Mouse (Mus musculus) cerebellum, adult 11 months (tissue): ENCODE measurements around the gene Dpysl4.

Experiments
- DNase-seq: peaks from one replicate; pipeline ENCODE4 v3.0.0; 2022

Dpysl4 gene

DNA sequence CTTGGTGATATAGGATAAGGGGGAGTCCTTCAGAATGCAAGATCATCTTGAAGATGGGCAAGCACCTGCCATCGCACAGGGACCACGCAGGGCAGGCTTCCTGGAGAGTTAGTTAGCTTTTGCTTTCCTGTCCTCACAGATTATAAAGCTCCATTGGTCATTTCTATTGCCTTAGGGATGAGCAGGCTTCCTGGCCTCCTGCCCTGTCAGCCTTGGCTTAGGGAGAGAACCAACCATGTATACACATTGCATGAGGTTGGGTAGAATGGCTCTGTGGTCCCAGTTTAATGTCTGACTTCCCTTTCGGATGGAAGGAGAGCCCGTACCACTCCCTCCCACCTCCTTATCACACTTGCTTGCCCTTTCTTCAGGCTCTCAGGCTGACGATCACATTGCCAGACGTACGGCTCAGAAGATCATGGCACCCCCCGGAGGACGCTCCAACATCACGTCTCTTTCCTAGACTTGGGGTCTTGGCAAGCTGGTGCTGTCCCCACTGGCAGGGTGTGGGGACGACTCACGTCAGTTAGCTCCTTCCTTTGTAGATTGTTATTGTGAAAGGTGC lies 14.8 kb downstream of the Dpysl4 start:
- DNase-seq = peak; percentile 24

DNA sequence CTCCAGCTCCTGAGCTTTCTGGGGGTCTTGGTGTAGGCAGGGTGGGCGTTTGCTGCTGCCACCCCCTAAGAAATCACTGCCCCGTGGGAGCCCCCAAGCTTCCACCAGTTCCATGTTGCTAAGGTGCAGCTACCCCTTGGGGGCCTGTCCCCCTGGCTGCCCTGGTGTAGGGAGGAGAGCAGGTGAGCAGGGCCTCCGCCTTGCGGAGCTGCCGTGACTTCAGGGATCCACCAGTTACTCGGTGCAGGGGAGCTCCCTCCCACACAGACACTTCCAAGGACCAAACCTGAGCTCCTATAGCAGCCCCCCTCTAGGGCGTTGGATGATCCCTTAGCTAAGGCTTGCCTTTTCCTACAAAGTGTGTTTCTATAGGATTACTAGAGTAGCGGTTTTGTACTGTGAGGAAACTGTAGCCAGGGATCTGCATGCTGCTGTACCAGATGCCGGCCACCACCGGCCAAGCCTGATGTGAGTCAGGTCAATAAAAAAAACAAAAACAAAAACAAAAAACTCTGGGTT lies 15.5 kb downstream of the Dpysl4 start:
- peak; percentile 36 for DNase-seq

DNA sequence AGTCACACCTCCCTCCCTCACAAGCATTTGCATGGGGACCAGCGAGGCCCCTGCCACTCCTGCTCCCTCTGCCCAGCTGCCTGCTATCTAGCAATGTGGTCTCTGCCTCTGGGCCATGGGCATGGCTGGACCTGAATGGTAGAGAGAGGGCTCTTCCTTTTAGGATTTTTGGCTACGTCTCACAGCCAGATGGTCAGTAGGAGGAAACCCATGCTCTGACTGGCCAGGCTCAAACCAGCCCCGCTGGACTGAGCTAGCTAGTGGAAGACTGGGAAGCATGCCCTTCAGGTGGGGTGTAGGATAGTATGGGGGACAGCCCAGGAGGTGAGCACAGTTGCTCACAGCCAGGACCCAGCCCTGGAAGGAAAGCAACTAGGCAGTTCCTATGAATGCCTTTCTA lies 16.0 kb downstream of the Dpysl4 start:
- DNase-seq = peak; percentile 79

DNA sequence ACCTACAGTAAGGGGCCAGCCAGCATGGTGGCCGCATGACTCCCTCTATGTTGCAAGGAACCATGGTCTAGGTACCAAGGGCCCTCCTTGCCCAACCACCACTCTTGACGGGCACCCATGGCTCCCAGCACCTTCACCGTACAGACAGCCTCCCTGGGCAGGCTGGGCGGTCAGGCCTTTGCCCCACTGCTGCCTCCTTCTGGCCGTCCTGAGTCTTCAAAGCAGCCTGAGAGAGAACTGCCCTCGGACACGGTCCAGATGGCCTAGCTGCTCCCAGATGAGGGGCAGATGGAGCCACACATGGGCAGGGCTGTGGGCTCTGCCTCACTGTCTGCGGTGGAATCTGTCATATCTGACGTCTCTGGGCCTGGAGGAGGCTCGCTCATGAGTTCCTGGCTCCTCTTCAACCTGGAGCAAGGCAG lies 18.2 kb downstream of the Dpysl4 start:
- no peak for DNase-seq

DNA sequence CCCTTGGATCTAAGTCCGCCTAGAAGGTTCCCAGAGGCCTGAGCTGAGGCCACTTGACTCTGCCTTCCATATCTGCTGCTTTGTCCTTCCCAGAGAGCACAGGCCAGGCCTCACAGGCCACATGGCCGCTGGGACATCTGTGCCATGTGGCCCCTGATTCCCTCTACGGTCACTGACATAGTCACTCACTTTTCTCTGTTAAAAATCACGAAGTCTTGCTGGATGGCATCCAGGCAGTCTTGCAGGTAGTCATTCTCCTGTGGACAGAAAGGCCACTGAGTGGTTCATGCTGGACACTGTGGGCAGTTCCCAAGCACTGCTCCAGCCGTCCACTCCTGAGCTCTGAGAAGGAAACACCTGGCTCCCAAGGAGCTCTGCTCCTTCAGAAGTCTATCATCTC lies 19.3 kb downstream of the Dpysl4 start:
- DNase-seq = no peak

DNA sequence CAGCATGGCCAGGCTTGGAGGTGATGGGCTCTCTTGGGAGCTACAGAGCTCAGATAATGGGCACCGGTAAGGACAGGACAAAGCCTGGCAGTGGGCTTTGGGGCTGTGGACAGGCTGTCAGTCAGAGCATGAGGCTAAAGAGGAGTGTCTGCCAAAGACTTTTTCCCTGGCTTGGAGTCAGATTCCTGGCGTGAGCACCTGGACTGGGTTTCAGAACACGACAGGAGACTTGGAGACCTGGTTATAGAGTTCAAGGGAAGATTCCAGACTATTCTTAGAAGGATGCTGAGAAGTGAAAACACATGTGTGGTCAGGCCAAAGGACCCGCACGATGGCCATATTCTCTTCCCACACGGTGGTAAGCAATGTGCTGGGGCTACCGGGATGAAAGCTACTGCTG lies 19.9 kb downstream of the Dpysl4 start:
- DNase-seq = peak; percentile 82

DNA sequence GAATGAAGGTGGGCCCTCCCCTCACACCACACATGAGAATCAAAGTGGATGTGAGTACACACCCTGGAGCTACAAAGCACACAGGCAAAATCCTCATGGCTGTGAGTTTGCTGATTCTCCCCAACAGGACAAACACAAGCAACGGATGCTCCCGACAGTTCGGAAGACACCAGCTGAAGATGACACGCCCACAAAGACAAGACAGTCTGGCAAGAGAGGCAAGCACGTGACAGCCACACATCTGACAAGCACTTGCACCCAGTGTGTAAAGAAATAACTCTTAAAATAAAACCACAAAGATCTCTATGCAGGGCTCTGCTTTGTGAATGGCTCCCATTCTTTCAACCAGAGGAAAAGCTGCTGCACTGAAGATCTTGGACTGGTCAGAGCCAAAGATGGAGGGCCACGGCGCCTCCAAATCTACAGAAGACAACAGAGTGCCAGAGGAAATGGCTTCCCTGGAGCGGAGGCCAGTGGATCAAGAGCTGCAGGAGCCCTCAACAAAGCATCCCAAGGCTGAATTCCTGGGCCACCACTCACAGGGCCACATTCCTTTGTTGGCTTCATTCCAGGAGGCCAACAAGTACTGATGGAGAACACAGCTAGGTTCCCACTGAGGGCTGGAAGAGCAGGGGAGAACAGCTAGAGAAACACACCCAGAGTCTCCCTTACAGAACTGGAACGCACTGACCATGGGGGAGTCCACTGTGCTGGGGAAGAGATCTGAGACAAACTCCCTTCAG lies 22.3 kb downstream of the Dpysl4 start:
- no peak for DNase-seq

DNA sequence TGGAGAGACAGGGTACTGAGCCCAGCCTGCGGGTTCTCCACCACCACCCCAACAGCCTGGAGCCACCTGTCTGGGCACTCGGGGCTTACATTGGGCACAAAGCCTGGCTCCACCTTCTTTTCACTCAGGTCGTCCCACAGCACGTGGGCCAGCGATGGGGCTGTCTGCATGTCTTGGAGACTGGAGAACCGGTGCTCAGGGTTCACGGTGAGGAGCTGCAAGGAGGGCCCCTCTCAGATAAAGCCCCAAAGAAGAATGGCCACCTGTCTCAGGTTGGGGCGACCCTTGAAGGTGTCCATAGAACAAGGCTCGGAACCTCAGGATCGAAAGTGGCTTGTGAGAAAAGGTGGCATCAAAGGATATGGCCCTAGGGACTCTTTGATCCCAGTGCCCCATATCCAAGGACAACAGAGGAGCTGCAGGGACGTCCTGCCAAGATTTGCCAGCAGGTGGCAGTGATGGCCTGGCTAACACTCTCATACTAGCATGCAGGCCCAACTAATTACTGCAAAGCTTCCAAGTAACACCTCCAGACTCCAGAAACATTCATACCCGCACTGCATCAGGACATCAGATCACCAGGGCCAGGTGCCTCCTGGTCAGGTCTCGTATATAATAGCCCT lies 33.5 kb downstream of the Dpysl4 start:
- peak; percentile 81 for DNase-seq

DNA sequence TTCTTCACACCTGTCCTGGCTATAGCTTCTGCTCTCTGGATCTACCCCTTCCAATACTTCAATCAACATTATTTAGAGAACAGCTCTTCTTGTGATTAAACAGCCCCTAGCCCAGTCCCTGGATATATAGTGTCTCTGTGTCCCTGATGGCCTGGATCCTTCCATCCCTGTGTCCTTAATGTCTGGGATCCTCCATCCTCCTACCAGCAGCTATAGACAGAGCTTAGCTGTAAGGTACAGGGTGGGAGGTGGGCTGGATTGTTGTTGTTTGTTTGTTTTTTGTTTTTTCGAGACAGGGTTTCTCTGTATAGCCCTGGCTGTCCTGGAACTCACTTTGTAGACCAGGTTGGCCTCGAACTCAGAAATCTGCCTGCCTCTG lies 34.0 kb downstream of the Dpysl4 start:
- no peak for DNase-seq

DNA sequence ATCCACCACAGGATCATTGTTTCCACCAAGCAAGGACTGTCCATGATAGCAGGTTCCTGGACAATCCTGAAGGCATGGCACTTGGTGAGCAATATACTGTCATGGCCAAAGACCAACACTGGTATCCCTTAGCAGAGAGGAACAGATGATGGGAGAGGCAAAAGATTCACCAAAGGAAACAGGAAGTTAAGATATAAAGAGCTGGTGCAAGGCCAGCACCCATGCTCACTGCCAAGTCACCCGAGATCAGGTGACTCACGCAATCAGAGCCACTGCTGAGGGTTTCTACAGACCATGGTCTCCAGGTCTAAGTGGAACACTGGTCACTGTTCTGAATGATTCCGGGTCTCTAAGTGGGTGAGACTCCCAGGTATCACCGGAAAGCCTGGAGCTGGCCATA lies 40.1 kb downstream of the Dpysl4 start:
- DNase-seq = no peak

DNA sequence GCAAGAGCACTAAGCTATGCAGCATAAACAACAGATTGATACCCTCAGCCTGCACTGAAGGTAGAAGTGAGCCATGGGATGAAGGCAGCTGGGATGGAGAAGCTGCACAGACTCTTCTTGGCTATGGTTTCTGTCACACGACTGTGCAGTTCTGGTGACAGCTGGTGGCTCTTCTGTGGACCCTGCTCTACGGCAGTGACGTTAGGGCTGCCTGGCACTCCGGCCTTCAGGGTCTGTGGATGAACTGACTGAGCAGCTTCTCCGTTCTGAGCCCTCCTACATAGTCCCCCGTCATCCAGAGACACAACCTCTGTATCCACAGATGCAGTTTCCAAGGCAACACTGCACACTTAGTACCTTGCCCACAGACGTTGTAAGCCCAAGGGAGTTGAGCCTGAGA lies 40.7 kb downstream of the Dpysl4 start:
- no peak for DNase-seq

DNA sequence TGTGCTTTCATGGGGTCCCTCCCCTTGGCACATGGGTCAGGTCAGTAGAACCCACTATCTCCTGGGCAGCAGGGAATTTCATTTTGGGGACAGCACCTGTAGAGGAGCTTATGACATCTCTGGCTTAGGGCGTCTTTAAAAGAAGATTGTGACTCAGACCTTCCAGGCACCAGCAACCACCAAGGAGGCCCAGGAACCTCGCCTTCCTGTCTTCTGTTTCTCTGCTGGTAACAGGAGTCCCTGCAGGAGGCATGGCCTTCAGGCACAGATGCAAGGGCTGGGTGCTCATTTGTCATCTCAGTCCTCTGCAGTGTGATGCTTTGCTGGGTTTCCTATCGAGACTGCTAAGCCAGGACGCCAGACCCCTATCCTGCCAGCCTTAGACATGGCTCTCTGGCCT lies 43.2 kb downstream of the Dpysl4 start:
- no peak for DNase-seq

DNA sequence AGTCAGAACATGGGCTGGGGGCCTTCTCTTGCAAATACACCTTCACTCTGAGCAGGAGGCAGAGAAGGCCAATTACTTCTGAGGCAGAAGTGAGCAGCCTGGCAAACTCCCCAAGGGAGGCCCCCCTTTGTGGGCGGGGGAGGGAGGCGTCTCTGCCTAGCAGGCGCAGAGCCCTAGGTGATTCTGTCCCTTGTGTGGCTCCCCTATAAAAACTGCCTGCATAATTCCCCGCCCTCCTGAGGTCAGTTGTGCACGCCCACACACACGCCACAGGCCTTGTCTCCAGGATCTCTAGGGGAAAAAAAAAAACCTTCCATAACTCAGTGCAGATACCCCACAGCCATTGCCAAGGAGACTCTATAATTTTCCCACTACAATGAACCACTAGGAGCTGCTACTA lies 44.6 kb downstream of the Dpysl4 start:
- DNase-seq = no peak

DNA sequence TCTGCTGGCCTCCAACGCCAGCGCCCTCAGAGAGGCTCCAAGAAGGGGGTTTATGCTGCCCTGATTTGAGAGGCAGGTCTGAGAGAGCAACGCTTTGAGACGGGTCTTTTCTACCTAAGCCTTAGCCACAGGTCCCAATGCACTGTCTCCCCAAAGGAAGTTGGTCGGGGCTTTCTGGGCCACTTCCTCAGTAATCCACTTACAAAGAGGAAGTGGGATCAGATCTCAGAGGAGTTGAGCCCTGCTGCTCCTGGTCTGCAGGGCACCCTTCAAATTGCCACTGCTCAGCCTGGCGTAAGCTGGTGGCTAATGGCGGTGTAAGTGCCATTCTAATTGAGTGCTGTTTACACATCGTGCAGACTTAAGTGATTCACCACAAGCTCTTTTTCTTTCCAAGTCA lies 45.7 kb downstream of the Dpysl4 start:
- DNase-seq = no peak

DNA sequence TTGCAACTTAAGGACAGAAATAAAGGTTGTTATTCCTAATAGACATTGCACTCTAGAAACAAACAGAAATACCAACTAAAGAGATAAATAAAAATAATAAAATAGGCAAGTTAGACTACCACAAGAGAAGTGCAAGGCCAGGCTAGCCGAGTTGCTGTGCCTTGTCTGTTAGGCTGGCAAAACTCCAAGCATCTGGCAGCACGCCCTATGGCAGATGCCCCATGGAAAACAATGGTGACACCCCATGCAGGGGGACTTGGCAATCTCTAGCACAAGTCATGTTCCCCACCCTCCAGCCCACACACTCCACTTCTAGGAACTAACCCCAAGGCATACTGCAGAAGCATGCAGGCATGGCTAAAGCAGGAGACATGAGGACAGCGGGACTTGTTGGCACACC lies 47.6 kb downstream of the Dpysl4 start:
- peak; percentile 56 for DNase-seq

DNA sequence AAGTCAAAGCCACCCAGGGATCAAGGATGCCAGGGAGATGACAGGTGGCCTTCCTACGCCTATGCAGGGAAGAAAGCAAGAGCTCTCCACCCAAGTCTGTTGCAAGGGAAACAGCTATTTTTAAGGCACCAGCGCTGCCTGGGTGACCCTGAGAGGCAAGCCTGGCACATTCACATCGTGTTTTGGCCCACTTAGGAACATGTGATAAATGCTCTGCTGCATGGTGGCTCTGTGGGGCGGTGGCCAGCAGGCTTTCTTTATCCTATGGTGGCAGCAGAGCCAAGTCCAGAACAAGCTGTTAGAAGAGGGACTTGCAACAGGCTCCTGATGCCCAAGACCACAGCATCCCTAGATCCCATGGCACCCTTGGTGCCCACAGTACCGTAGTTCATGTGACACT lies 49.4 kb downstream of the Dpysl4 start:
- DNase-seq = no peak

DNA sequence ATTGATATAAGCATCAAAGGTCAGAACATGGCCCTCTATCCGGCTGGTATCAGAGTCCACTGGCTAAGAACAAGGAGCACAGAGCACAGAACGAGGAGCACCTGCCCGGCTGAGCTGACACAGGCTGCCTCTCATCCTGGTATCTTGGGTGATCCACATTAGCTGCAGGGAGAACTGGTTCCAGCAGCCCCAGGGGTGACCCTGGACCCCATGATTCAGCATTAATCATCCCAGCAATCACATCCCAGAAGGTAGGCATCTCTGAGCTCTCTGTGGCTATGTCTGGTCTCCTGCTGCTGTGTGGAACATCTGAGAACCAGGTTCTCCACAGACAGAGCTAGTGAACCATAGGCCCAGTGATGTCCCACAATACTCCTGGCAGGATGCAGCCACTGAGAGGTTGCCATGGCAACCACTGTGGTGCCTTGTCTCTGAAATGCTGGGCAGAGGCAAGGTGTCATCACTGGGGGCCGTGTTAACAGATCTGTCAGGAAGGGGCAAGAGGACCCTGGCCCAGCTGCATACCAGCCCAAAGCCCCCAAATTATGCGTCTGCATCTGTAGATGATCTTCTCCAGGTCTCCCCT lies 51.2 kb downstream of the Dpysl4 start:
- DNase-seq = no peak

DNA sequence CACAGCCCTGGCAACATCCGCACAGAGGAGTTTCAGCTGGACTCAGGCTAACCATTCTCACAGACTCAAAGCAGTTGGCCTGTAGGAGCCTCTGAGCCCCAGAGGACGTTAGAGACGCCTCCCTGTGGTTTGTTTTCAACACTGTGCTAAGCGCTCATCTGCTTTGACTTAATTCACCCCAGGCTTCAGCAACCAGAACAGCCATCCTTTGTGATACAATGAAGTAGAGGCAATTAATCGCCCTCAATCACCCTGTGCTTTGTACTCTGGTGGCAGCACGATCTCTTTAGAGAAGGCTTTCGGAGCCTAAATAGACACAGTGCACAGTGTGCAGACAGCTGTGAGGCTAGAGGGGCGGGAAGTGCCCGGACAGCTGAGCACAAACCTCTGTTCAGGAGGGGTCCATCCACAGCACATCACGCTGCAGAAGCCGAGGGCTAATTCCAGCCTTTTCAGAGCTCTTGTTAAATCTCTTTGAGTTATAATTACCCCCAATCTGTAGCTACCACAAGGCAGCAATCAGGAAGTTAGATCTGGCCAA lies 54.2 kb downstream of the Dpysl4 start:
- DNase-seq = no peak

DNA sequence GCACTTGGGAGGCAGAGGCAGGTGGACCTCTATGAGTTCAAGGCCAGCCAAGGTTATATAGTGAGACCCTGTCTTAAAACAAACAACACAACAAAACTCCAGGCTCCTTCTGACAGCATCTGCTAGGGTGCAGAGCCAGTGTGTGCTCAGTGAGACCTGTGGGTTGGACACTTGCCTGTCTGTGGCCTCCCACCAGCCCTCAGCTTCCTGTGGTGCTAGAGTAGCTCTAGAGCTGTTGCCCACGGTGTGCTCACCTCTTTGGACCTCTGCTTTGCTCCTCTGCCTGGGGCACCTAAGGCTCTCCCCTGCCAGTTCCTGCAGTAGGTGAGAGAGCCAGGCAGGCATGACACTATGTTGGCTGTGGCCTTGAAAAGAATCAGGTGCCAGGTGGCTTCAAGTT lies 58.0 kb downstream of the Dpysl4 start:
- no peak for DNase-seq

DNA sequence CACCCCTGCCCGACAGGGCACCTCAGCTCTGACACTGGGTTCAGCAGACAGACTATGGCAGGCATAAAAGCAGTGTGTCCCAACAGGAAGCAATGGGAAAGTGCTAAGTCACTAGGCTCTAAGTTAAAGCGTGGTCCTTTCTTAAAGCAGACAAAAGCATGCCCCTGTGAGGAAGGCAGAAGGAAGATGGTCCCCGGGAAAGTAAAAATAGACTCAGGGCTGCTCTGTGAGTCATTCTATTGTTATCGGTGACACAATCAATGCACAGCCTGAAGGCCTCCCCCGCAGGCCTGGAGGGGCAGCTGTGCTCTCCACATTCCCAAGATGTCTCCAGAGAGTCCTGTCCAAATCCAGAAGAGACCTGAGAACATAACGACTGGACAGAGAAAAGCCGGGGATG lies 60.1 kb downstream of the Dpysl4 start:
- DNase-seq = no peak

DNA sequence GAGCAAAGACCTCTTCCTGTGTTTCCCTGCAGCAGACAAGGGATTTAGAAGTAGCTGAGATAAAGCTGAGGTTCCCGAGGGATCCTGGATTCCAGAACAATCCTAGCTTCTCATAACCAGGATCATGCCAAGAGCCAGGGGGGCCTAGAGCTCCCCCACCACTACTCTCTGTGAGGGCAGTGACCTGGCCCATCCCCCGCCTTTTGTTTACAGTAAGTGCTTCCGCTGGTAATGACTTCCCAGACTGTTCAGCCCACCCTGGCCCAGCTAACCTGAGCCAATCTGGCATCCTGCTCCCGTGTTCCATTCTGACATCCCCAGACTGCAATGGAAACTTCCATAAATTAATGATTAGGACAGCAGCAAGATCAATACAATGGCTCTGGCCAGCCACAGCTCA lies 61.6 kb downstream of the Dpysl4 start:
- DNase-seq = no peak

DNA sequence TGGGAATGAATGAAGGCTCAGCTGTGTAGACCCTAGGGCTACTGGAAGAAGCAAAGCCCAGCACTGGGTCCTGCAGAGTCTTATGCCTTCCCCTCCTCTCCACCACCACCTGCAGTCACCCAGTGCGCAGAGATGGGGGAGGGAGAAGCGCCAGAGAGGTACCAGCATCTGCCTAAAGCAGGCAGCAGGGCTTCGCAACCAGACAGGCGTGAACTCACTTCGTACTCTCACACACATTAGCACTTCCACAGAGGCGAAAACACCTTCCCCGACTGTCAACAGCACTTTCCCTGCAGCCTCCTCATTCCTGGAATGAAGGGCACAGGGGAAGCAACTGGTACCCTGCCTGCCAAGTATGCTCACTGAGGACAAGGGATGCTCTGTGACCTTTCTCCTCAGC lies 63.6 kb downstream of the Dpysl4 start:
- no peak for DNase-seq

DNA sequence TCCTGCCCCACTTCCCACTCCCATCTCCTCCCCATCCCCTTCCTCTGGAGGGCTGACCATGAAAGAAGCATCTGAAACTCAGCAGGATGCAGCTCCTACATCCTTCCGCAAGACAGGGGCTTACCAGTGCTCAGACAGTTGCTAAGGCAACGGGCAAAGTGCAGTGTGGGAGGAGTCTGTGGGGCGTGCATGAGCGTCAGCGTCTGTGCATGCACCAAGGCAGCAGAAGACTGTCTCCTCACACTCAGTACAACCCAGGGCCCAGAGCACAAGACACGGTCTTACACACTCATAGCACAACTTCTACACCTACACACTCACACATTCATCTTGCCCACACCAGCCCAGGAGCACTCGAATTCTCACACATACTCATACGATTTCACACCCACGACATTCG lies 65.3 kb downstream of the Dpysl4 start:
- DNase-seq = no peak
